Mouse (Mus musculus) myocyte (in vitro differentiated cells): Measurements from ENCODE around the gene Ankrd2. TPM values are rescaled to one million over a fixed set of nuclear protein-coding genes. Genes with fewer than 3 reads are reported as not detected.

Experiments used
- H3K27me3 ChIP-seq: one replicate; pipeline ENCODE4 v1.6.1; 2011; ENCODE audit not compliant: control insufficient read depth, insufficient read depth, insufficient read length
- H3K36me3 ChIP-seq: one replicate; pipeline ENCODE4 v1.6.1; 2011; ENCODE audit not compliant: control insufficient read depth, insufficient read depth
- H3K4me2 ChIP-seq: one replicate; pipeline ENCODE4 v1.6.1; 2011; ENCODE audit warnings: low read depth, control low read depth
- H3K4me3 ChIP-seq: one replicate; pipeline ENCODE4 v1.5.1; 2011; ENCODE audit warnings: mild to moderate bottlenecking, control low read depth, moderate library complexity
- H3K79me2 ChIP-seq: one replicate; pipeline ENCODE4 v1.6.1; 2011; ENCODE audit not compliant: control insufficient read depth, insufficient read depth
- H3ac ChIP-seq: one replicate; pipeline ENCODE4 v1.6.1; 2011; ENCODE audit not compliant: control insufficient read depth, insufficient read length
- CEBPB ChIP-seq: IDR thresholded peaks from 2 replicates; pipeline ENCODE4 v1.6.1; 2011; ENCODE audit warnings: mild to moderate bottlenecking, moderate library complexity; ENCODE audit not compliant: poor library complexity, insufficient read depth, severe bottlenecking
- E2F4 ChIP-seq: IDR thresholded peaks from one replicate; pipeline ENCODE4 v1.6.1; 2011; ENCODE audit warnings: mild to moderate bottlenecking, control low read depth, moderate library complexity; ENCODE audit not compliant: insufficient read depth
- MAX ChIP-seq: IDR thresholded peaks from one replicate; pipeline ENCODE4 v1.6.1; 2011; ENCODE audit warnings: low read depth, mild to moderate bottlenecking, control low read depth
- MYOD1 ChIP-seq, 3 experiments: IDR thresholded peaks; one replicate each; pipeline ENCODE4 v1.6.1; 2011; ENCODE audit warnings: control low read depth in 2 of 3, low read depth in 2 of 3, mild to moderate bottlenecking in 2 of 3, moderate library complexity in 1 of 3; ENCODE audit not compliant: insufficient read length in 2 of 3, control insufficient read depth in 1 of 3
- MYOG ChIP-seq, 3 experiments: IDR thresholded peaks; one replicate each; pipeline ENCODE4 v1.6.1; 2011; ENCODE audit warnings: control low read depth in 2 of 3, low read depth in 2 of 3, mild to moderate bottlenecking in 2 of 3; ENCODE audit not compliant: insufficient read length in 2 of 3, control insufficient read depth in 1 of 3, insufficient read depth in 1 of 3
- POLR2A ChIP-seq: IDR thresholded peaks from one replicate; pipeline ENCODE4 v1.6.1; 2011; ENCODE audit warnings: low read depth, mild to moderate bottlenecking, control low read depth, moderate library complexity; ENCODE audit not compliant: insufficient read length
- POLR2AphosphoS2 ChIP-seq: IDR thresholded peaks from one replicate; pipeline ENCODE4 v1.6.1; 2011; ENCODE audit warnings: low read depth, control low read depth; ENCODE audit not compliant: insufficient read length
- REST ChIP-seq: IDR thresholded peaks from one replicate; pipeline ENCODE4 v1.6.1; 2011; ENCODE audit warnings: mild to moderate bottlenecking, control low read depth, moderate library complexity; ENCODE audit not compliant: insufficient read depth, insufficient read length
- SRF ChIP-seq: IDR thresholded peaks from one replicate; pipeline ENCODE4 v1.6.1; 2011; ENCODE audit warnings: low read depth; ENCODE audit not compliant: control insufficient read depth, insufficient read length
- TCF12 ChIP-seq: IDR thresholded peaks from one replicate; pipeline ENCODE4 v1.6.1; 2011; ENCODE audit warnings: mild to moderate bottlenecking, control low read depth; ENCODE audit not compliant: poor library complexity, insufficient read depth, severe bottlenecking
- TCF3 ChIP-seq: IDR thresholded peaks from one replicate; pipeline ENCODE4 v1.6.1; 2011; ENCODE audit warnings: low read depth, control low read depth; ENCODE audit not compliant: insufficient read length
- USF1 ChIP-seq: IDR thresholded peaks from one replicate; pipeline ENCODE4 v1.6.1; 2011; ENCODE audit warnings: low read depth, mild to moderate bottlenecking, control low read depth, moderate library complexity
- polyA plus RNA-seq: library from polyadenylated mRNA; unstranded; fragments of >200 nt; fragmentation: generic; extraction: Trizol; gene quantifications from one replicate; pipeline ENCODE4 v1.2.1, GENCODE M21; 2012; ENCODE audit warnings: missing spikeins

Gene Ankrd2
- polyA plus RNA-seq, 1 experiment: 110 TPM

DNA sequence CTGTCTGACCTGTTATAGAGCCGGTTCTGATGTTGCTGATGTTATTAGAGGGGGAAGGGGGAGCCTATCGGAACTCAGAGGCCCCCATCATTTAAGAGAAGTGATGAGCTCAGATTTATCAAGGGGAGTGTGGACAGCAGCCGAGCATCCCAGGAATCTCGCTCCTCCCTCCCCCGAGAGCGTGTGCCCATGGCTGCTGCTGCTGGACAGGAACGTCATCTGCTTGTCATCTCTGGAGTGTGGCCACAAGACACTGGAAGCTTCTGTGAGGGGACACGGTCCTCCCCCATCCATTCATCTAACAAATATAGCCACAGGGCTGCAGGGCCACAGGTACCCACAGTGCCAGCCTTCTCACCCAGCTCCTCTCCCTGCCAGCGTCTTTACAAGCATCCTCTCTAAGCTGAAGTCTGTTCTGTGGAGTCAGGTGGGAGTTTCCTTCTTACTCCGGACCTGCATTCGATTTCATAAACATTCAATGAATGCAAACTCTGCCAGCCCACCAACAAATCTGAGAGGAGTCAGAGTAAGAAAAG is 1.4 kb downstream of the Ankrd2 start:
- Histone ChIP-seq H3K4me2 (no peak overlapping the region), H3K79me2 (peaks cover 1% of the 10 kb centered on the region), H3K27me3 (no peaks in the 10 kb centered on the region), H3ac (no peak overlapping the region), H3K4me3 (no peak overlapping the region), H3K36me3 (peaks cover 11% of the 10 kb centered on the region)
- peak; percentile 16 for TF ChIP-seq POLR2A
- TF ChIP-seq USF1: no peak
- no peak for TF ChIP-seq MAX
- no peak for TF ChIP-seq TCF3
- peak; percentile 55 for TF ChIP-seq POLR2AphosphoS2
- no peak for TF ChIP-seq E2F4
- TF ChIP-seq MYOG (IDR thresholded peaks at IDR 0.05; ENCODE audit: control insufficient read depth in 1 of 3, insufficient read depth in 1 of 3, insufficient read length in 2 of 3, low read depth in 2 of 3): peak in 1 of 3 experiments; percentile 83
- TF ChIP-seq REST: no peak
- no peak for TF ChIP-seq SRF
- TF ChIP-seq TCF12: no peak
- no peak for TF ChIP-seq CEBPB
- peak in 1 of 3 experiments; percentile 76 for TF ChIP-seq MYOD1 (IDR thresholded peaks at IDR 0.05; ENCODE audit: control insufficient read depth in 1 of 3, insufficient read length in 2 of 3, low read depth in 2 of 3)

DNA sequence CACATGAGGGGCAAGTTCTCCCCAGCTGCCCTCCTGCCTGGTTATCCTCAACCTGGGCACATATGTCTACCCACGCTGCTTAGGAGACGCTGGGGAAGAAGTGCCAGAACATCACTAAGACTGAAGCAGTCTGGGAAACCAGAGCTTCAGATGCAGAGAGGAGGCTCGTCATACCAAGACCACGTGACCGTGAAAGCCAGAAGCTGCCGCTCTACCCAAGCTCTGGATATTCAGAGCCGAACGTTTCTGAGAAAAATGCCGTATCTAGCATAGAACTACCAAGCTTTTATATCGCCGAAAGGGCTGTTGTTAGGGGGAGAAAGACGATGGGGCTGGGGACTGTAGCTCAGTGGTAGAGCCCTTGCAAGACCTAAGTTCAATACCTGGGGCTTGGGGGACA is 2.5 kb downstream of the Ankrd2 start:
- H3K27me3 ChIP-seq: no peaks in the 10 kb centered on the region
- TF ChIP-seq TCF3 (no peak), POLR2AphosphoS2 (peak; percentile 41)
- no peak overlapping the region for H3K4me2 ChIP-seq
- peaks cover 4% of the 10 kb centered on the region for H3K36me3 ChIP-seq
- H3K4me3 ChIP-seq: no peak overlapping the region
- no peak overlapping the region for H3ac ChIP-seq
- no peaks in the 10 kb centered on the region for H3K79me2 ChIP-seq

DNA sequence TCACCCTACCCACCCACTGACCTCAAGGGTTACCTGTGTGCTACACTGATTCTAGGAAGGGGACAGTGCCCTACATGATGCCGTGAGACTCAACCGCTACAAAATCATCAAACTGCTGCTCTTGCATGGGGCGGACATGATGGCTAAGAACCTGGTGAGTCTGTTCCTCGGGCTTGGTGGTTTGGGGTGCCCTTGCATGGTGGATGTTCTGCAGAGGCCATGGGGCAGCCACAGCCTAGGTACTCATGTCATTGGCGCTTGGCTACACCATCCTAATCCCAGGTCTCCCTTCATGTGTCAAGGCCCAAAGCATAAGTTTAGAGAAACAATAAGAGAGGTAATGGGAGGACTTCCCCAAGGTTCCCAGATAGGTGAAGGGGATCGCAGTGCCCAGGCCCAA is 8.2 kb downstream of the Ankrd2 start:
- H3ac ChIP-seq: no peak overlapping the region
- TF ChIP-seq CEBPB: no peak
- no peak for TF ChIP-seq MYOD1 (IDR thresholded peaks at IDR 0.05; ENCODE audit: control insufficient read depth in 1 of 3, insufficient read length in 2 of 3, low read depth in 2 of 3)
- TF ChIP-seq POLR2A: no peak
- no peak for TF ChIP-seq MYOG (IDR thresholded peaks at IDR 0.05; ENCODE audit: control insufficient read depth in 1 of 3, insufficient read depth in 1 of 3, insufficient read length in 2 of 3, low read depth in 2 of 3)
- no peak for TF ChIP-seq POLR2AphosphoS2
- TF ChIP-seq TCF12: no peak
- H3K4me2 ChIP-seq: no peak overlapping the region
- no peak overlapping the region for H3K4me3 ChIP-seq
- no peaks in the 10 kb centered on the region for H3K36me3 ChIP-seq
- H3K27me3 ChIP-seq: no peaks in the 10 kb centered on the region
- no peaks in the 10 kb centered on the region for H3K79me2 ChIP-seq

DNA sequence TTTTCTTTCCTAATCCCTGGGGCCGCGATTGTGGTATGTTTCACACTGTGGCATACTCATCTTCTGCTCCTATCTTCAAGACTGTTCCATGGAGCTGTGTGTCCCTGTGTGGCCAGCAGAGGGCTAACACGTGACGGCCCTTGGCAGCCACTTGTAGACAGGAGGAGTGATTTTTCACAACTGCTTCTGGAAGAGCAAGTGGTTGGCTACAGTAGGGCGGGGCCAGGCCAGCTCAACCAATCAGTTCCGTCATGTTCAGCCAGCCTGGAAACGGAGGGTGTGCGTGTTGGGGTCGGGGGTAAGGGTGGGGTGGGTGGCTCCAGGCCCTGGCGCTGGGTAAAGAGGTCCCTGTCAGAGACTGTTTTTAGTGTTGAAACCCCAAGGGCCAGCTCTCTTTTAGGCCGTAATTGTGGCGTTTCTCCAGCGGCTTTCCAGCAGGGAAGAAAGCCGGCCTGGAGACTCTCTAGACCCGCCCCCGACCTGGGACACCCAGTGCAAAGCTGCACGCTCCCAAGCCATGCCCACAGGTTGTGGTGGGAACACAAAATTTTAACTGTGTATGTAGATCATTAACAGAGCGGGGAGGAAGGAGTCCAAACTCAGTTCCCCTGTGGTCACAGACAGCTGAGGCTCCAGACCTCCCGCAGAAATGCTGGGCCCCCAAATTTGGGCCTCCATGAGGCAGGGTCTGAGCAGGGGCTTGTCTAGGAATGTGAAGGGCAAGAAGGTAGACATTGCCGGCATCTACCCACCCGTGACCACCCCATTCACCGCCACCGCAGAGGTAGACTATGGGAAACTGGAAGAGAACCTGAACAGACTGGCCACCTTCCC is 9.7 kb downstream of the Ankrd2 start, which contains the start of gene Hoga1:
TSS of gene Hoga1 (plus strand) at position 342 of the 834 bp plus-strand sequence.
- TF ChIP-seq CEBPB (no peak), USF1 (peak; percentile 93), E2F4 (no peak), TCF3 (no peak), POLR2AphosphoS2 (peak; percentile 30), MYOG (IDR thresholded peaks at IDR 0.05; ENCODE audit: control insufficient read depth in 1 of 3, insufficient read depth in 1 of 3, insufficient read length in 2 of 3, low read depth in 2 of 3) (peak in 1 of 3 experiments; percentile 55), MAX (peak; percentile 46), MYOD1 (IDR thresholded peaks at IDR 0.05; ENCODE audit: control insufficient read depth in 1 of 3, insufficient read length in 2 of 3, low read depth in 2 of 3) (peak in 1 of 3 experiments; percentile 40), POLR2A (peak; percentile 40)
- Histone ChIP-seq H3K79me2 (no peaks in the 10 kb centered on the region), H3K36me3 (no peaks in the 10 kb centered on the region), H3ac (no peak within 1 kb of the TSS), H3K4me3 (peak within 1 kb of the TSS; percentile 20), H3K4me2 (peak within 1 kb of the TSS; percentile 81), H3K27me3 (no peaks in the 10 kb centered on the region)

DNA sequence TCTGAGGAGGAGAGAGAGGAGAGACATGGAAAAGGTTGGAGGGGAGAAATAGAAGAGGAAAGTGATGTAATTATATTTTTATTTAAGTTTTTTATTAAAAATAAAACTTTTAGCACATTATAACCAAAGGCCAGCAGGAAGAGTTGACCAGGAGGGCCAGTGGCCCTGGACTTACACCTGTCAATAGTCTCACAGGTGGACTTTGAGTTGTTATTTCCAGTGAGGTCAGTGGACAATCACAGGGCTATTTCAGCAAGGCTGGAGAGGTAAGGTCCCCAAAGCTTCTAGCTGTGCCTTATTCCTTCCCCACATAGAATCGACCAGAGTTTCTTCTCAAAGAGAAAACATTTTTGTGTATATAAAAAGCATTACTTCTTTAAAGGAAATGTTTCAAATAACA is 14.5 kb downstream of the Ankrd2 start:
- Histone ChIP-seq H3K4me2 (no peak overlapping the region), H3ac (no peak overlapping the region), H3K79me2 (no peaks in the 10 kb centered on the region), H3K4me3 (no peak overlapping the region), H3K36me3 (no peaks in the 10 kb centered on the region), H3K27me3 (no peaks in the 10 kb centered on the region)
- TF ChIP-seq USF1 (no peak), SRF (no peak), MAX (no peak), TCF3 (no peak), TCF12 (no peak), E2F4 (no peak), POLR2A (no peak), CEBPB (no peak), MYOG (IDR thresholded peaks at IDR 0.05; ENCODE audit: control insufficient read depth in 1 of 3, insufficient read depth in 1 of 3, insufficient read length in 2 of 3, low read depth in 2 of 3) (no peak), POLR2AphosphoS2 (no peak), REST (no peak), MYOD1 (IDR thresholded peaks at IDR 0.05; ENCODE audit: control insufficient read depth in 1 of 3, insufficient read length in 2 of 3, low read depth in 2 of 3) (no peak)
